Mouse (Mus musculus): ENCODE data around the gene Abhd14b.
A peak's percentile ranks its signal among the peaks of the same experiment; 100 is the strongest.

The Abhd14b gene

DNA sequence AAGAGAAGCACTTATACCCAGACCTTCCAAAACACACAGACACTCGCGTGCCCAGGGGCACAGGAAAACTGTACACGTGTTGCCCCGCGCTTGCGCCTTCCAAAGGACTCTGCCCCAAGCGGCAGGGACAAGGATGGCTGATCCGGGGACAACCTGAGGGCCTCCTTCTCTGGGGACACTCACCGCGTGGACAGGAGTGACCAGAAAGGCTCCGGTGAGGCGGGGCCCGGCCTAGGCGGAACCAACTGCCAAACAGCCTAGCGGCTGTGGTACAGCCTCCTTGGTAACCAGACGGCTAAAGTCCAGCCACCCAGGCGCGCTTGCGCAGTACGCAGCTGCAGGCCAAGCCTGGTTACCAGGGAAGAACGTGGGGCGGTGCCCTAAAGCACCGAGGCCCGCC, at the start of gene Abhd14b, which contains the start of gene Abhd14a:
Gene Abhd14b, plus strand, starts transcription at position 112 of the 400 bp plus-strand sequence.
Gene Abhd14a, minus strand, starts transcription at position 331 of the 400 bp plus-strand sequence.
- DNase-seq (ENCODE audit: extremely low read depth, low read depth) = peak; percentile 66

DNA sequence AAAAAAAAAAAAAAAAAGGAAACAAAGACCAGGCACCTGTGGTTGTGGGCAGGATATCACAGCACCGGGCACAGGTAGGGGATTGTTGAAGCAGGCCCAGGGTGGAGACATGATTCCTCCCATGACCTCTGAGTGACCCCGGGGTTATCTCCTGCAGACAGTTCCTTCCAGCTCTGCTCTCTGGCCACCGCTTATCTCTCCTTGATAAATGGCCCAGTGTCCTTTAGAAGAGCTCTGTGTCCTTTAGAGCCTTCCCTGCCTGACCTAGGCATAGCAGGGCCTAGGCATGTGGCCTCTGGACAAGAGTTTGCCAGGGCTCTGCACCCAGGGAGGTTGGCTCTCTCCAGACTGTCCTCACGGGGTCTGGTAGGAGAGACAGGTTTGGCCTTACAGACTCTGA, 49.5 kb upstream of the Abhd14b start:
- DNase-seq (ENCODE audit: extremely low read depth, low read depth) = no peak

- peak; percentile 82 for DNase-seq (ENCODE audit: extremely low read depth, low read depth)
Observed at GRCm38 (mm10) chr9:106398667-106399311, 48.5 kb upstream of the Abhd14b start.

GRCm38 (mm10) chr9:106399808-106400207, 47.5 kb upstream of the Abhd14b start:
- DNase-seq (ENCODE audit: extremely low read depth, low read depth) = no peak

- DNase-seq (ENCODE audit: extremely low read depth, low read depth) = no peak
Observed at GRCm38 (mm10) chr9:106402149-106402548, 45.1 kb upstream of the Abhd14b start.

DNA sequence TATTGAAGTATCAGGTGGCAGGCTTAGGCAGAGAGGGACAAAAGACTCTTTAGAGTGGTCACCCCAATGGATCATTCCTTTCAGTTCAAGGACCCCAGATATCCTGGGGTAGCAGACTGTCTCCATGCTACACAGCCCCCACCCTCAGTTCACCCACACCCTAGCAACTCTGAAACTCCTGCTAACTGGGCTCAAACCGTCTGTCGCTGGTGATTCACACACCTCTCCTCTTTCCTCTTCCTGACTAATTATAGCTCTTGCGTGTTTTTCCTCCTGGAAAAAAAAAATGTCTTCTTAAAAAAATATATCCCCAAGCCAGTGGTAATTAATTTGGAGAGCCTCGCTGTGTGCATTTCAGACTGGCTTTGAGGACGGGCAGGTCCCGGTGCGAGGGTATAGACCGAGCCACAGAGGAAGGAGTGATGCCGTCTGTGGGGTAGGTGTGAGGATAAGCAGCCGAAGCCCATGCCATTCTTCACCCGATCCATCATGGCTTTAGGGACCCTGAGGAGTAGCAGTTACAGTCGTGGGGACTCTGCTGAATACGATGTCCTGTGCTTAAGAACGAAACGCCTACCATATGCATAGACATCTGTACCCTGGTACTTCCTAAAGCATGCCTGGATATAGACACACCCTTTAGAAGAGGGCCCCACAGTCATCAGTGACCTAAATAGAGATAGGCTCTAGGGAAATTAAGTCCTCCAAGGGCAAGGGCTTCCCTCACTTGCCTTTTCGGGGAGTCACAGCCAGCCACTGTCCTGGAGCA, 44.5 kb upstream of the Abhd14b start:
- DNase-seq (ENCODE audit: extremely low read depth, low read depth) = no peak

DNA sequence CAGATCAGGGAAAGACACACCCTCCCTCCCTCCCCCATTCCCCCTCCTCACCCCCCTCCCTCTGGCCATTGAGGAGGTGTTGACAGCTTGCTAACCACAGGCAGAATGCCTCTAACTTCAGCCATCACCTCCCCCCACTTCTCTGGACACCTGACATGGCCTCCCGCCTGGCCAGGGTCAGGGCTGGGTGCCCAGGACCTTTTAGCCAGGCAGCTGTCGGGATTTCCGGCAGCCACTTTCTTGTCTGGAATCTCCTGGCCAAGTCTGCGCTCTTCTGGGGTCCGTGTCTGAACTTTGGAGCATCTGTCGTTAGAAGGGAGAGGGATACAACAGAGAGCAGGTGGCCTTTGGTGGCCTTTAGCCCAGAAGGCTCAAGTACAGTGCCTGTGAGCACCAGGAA, 42.0 kb upstream of the Abhd14b start:
- no peak for DNase-seq (ENCODE audit: extremely low read depth, low read depth)

GRCm38 (mm10) chr9:106406443-106407078, 40.7 kb upstream of the Abhd14b start:
- no peak for DNase-seq (ENCODE audit: extremely low read depth, low read depth)

GRCm38 (mm10) chr9:106409096-106409495, 38.2 kb upstream of the Abhd14b start:
- DNase-seq (ENCODE audit: extremely low read depth, low read depth) = no peak

DNA sequence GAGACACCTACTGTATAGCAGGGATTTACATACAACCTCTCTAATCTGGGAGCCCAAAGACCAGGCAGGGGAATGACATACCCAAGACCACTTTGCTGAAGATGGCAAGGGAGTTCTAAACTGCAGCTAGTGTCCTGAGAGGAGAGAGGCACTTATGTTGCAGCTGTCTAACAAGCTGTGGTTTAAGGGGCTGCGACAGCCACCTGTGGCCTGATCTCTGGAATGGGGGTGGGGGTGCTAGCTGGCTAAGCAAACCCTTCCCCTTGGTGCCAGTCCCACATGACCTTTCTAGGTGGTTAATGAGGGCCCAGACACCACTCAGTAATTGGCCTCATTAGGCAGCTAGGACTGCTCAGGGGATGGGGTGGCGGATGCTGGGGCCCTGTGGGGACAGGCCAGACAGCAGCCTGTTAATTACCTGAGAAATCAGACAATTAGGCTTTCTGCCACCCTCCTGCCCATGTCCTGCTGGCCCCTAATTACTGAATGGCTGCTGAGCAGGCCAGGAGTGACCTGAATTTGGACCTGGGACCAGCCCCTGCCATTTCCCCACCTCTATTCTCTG, 37.1 kb upstream of the Abhd14b start:
- DNase-seq (ENCODE audit: extremely low read depth, low read depth) = no peak

DNA sequence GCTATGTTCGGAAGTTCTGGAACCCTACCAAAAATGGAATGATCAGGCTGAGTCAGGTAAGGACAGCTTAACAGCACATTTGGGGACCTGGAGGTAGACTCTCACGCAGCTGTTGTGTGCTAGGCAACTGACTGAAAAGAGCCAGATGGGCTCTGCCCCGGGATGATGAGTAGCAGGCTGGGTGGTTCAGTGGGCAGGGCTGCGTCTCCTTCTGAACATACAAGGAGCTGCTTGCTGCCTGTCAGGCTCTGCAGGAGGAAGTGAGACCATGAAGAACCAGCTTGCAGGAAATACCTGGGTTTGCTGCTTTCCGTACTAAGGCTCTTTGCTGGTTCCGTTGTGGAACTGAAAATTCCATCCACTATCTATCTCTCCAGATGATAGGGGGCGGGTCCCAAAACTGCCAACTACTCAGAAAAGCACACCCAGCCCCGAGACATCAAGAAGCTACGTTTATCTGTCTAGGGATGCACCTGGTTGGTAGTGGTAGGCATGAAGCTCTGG, 36.1 kb upstream of the Abhd14b start:
- DNase-seq (ENCODE audit: extremely low read depth, low read depth) = no peak

DNA sequence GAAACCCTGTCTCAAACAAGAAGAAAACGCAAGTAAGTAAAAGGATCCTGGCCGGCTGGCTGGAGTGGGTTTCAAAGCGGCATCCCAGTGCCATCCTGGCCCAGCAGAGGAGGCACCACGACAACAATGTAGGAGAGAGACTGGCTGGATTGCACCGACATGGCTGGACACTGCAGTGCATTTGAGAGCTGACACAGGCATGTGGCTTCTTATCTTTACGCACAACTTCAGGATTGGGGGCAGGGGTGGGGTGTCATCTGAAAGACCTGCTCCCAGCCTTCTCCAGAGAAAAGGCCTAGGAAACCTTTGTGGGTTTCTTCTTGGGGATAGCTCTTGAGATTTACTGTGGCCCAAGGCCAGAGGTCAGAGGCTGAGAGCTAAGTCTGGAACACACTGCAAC, 35.5 kb upstream of the Abhd14b start:
- no peak for DNase-seq (ENCODE audit: extremely low read depth, low read depth)

DNA sequence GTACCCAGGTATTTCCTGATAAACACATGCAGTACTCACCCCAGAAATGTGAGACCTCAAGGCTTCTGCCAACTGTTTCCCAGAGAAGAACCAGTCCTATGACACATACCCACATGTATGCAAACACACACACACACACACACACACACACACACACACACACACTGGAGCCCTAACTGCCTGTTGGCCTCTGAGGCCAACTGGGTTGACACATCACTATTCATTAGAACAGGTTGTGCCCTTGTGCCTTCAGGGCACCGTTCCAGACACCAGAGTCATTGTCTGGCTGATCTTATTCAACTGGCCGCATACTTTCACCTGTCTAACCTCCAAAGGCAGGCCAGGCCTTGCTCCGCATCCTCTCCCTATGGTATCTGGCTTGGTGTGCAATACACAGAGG, 35.0 kb upstream of the Abhd14b start:
- no peak for DNase-seq (ENCODE audit: extremely low read depth, low read depth)

GRCm38 (mm10) chr9:106413606-106414005, 33.7 kb upstream of the Abhd14b start:
- DNase-seq (ENCODE audit: extremely low read depth, low read depth) = no peak

GRCm38 (mm10) chr9:106416826-106417225, 30.4 kb upstream of the Abhd14b start:
- DNase-seq (ENCODE audit: extremely low read depth, low read depth) = no peak

DNA sequence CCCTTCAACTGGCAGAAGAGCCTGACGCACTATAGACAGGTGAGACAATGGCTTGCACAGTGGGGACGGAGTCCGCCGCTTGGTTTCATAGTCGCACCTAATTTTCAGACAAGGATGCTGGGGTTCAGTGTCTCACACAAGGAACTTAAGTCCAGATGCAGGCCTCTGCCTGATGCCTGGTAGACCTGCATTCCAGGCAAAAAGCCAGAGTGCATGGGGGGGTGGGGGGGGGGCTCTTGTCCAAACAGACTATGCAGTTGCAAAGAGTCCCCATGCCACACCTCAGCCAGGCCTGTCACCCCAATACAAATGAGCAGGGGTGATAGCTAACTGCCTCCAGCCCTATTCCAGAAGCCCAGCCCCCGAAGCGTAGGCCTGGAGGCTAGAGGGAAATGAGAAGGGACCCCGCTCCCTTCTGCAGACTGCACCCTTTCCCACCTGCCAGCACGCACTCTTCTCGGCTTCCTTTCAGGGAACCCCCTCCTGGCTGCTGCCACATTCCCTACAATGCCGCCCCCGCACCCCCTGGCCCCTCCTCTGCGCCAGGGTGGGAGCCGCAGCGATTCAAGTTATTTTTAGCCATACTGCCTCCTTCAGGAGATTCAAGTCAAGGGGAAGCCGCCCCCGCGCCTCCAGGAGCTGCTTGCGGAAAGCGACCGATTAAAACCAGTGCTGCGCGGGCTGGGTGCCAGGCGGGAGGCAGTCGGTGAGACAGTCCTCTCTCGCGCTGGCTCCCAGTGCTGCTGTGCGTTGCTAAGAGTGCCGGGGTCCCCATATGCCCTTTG, 29.2 kb upstream of the Abhd14b start:
- DNase-seq (ENCODE audit: extremely low read depth, low read depth) = peak; percentile 30

- DNase-seq (ENCODE audit: extremely low read depth, low read depth) = peak; percentile 30
Observed at GRCm38 (mm10) chr9:106420608-106421007, 26.7 kb upstream of the Abhd14b start.

DNA sequence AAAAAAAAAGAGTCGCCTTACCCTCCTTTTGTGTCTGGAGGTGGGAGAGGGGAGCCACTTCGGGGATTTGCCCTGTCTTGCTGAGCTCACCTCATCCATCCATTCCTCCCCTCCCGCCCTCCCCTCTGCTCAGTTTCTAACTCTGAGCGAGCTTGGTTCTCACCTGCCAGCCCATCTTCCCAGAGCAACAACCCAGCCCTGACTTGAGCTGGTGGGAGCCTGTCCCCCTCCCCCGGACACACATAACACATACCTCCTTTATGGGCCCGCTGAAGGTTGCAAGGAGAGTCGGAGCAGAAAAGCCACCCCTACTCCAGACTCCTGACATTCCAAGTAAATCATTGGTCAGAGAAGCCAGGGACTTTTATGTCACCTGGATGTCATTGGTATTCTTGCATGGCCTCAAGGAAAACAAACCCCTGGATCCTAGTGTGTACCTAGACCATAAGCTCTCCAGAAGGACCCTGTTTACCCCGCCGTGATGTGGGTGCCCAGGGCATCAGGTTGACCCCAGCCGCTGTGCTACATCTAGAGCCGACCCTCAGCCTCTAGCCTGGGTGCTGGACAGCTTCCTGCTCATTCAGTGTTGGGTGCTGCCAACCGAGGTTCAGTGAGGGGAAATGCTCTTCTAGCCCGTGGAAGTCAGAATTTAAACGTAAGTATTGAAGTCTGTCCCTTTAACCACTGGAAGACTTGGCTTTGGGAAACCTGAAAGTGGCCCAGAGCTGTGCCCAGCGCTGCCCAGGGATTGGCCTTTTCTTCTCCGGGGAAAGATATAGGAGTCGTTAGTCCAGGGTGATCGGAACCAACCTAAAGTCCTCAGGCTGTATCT, 26.0 kb upstream of the Abhd14b start:
- no peak for DNase-seq (ENCODE audit: extremely low read depth, low read depth)

- DNase-seq (ENCODE audit: extremely low read depth, low read depth) = peak; percentile 71
Observed at GRCm38 (mm10) chr9:106421865-106422160, 25.4 kb upstream of the Abhd14b start.

GRCm38 (mm10) chr9:106428719-106429220, 18.5 kb upstream of the Abhd14b start:
- DNase-seq (ENCODE audit: extremely low read depth, low read depth) = no peak
